In genomic region chr1:138619114-138619971, GRCm38 (mm10) we compare ENCODE assay signal across 8 mouse cellular contexts. TPM values are rescaled to one million over a fixed set of nuclear protein-coding genes. Genes with fewer than 3 reads are reported as not detected.
DNase-seq lines count a peak whose midpoint lies in the region; ATAC-seq and TF ChIP-seq lines count a peak whose summit lies in the region.

No protein-coding gene starts in this region.

- H3K27ac ChIP-seq in forebrain, embryonic 16.5 days (ENCODE audit: low read length): peak overlapping the region; percentile 77
- H3K27ac ChIP-seq in lung, embryonic 15.5 days: peak overlapping the region; percentile 98

- H3K9me3 ChIP-seq in G1E (replicated peaks): no peaks in the 10 kb centered on the region
- no peaks in the 10 kb centered on the region for H3K9me3 ChIP-seq in forebrain, embryonic 16.5 days (ENCODE audit: control insufficient read depth, low read length)
- no peaks in the 10 kb centered on the region for H3K9me3 ChIP-seq in lung, embryonic 15.5 days

- H3K27me3 ChIP-seq in G1E (ENCODE audit: insufficient read depth, low read length): no peaks in the 10 kb centered on the region
- no peaks in the 10 kb centered on the region for H3K27me3 ChIP-seq in forebrain, embryonic 16.5 days (replicated peaks; ENCODE audit: control insufficient read depth, insufficient read depth, low read length)
- H3K27me3 ChIP-seq in lung, embryonic 15.5 days: no peaks in the 10 kb centered on the region

- peaks cover 41% of the 10 kb centered on the region for H3K4me1 ChIP-seq in G1E (ENCODE audit: insufficient read depth, low read depth, low read length)
- peaks cover 18% of the 10 kb centered on the region for H3K4me1 ChIP-seq in forebrain, embryonic 16.5 days (replicated peaks; ENCODE audit: control insufficient read depth, insufficient read depth, low read length)
- H3K4me1 ChIP-seq in lung, embryonic 15.5 days: 0 out of 2 replicates have a peak, but pooled peaks cover 8% of the 10 kb centered on the region

- peak overlapping the region; percentile 62 for H3K9ac ChIP-seq in forebrain, embryonic 16.5 days (replicated peaks; ENCODE audit: low read depth, low read length)
- H3K9ac ChIP-seq in lung, embryonic 15.5 days: peak overlapping the region; percentile 79

- DNase-seq in G1E (ENCODE audit: low spot score): peak; percentile 98
- DNase-seq in cerebellum, adult 18-20 months: peak; percentile 93 to 97
- peak; percentile 98 for DNase-seq in heart, postnatal 4 days
- DNase-seq in layer of hippocampus, adult 8-10 months (ENCODE audit: low spot score in 2 of 2): peak; percentile 92 to 97
- peak; percentile 94 for DNase-seq in ovary, adult 18-20 months (ENCODE audit: low spot score)
- DNase-seq in thymus, postnatal 0 days (ENCODE audit: low spot score): peak; percentile 95

- H3K4me2 ChIP-seq in forebrain, embryonic 16.5 days (ENCODE audit: low read length): peak overlapping the region; percentile 89
- H3K4me2 ChIP-seq in lung, embryonic 15.5 days: peak overlapping the region; percentile 68

- no peak for TF ChIP-seq CTCF in G1E (IDR thresholded peaks at IDR 0.05; ENCODE audit: low read depth, low read length)

- WGBS in forebrain, embryonic 16.5 days: under 1% methylated on average over 82 of the region's 83 CpGs
- WGBS in lung, embryonic 15.5 days: under 1% methylated on average over 83 of the region's 83 CpGs

- peak; percentile 77 for ATAC-seq in G1E (ENCODE audit: extremely low read depth, insufficient number of reproducible peaks, low FRiP score, poor library complexity, severe bottlenecking)
- ATAC-seq in forebrain, embryonic 16.5 days: peak; percentile 97
- peak; percentile 95 for ATAC-seq in lung, embryonic 15.5 days (ENCODE audit: borderline replicate concordance, extremely low read depth, low FRiP score, low TSS enrichment)

- peak overlapping the region; percentile 85 for H3K4me3 ChIP-seq in G1E (ENCODE audit: low read depth, low read length)
- peak overlapping the region; percentile 76 for H3K4me3 ChIP-seq in forebrain, embryonic 16.5 days (replicated peaks; ENCODE audit: low read length)
- H3K4me3 ChIP-seq in lung, embryonic 15.5 days: peak overlapping the region; percentile 87

- peaks cover 17% of the 10 kb centered on the region for H3K36me3 ChIP-seq in G1E (replicated peaks)
- no peaks in the 10 kb centered on the region for H3K36me3 ChIP-seq in forebrain, embryonic 16.5 days (ENCODE audit: control insufficient read depth, insufficient read depth)
- H3K36me3 ChIP-seq in lung, embryonic 15.5 days: no peaks in the 10 kb centered on the region

RNA-seq across cellular contexts. Expression of gene Nek7, which starts 0.6 kb away (rescaled TPM):
- total RNA-seq in G1E (2014; fragmentation: Nextera tagmentation) (59.8 and 67.3 TPM in 2 replicates), G1E (2017) (39.9 and 49.9 TPM in 2 replicates)
- polyA plus RNA-seq in G1E (2012): 14.1 and 14.7 TPM in 2 replicates
- polyA plus RNA-seq in forebrain, embryonic 16.5 days (2015; fragmentation: Nextera tagmentation; extraction: Ambion mirVana): 9.5 and 11.6 TPM in 2 replicates
- 10 to 100 TPM; 50.3 to 52.8 TPM for total RNA-seq in heart, postnatal 4 days (2021)
- total RNA-seq in layer of hippocampus, adult 8-10 months (2022): 10 to 100 TPM; 38.0 to 46.2 (median 38.4) TPM
- 30.7 and 33.7 TPM in 2 replicates for polyA plus RNA-seq in lung, embryonic 15.5 days (2015; fragmentation: Nextera tagmentation; extraction: Ambion mirVana)
- polyA plus RNA-seq in thymus, postnatal 0 days (2015; fragmentation: Nextera tagmentation; extraction: Ambion mirVana): 29.0 and 36.9 TPM in 2 replicates

Comparison
In these comparisons a context has a peak if more than half of its experiments do, and no peak if none do; other contexts are left out.
1. Peak in every context shown above with its lines: DNase-seq, ATAC-seq, H3K4me3 ChIP-seq and H3K27ac ChIP-seq.